ENCODE assay signal across 21 mouse cellular contexts in the genomic region with DNA sequence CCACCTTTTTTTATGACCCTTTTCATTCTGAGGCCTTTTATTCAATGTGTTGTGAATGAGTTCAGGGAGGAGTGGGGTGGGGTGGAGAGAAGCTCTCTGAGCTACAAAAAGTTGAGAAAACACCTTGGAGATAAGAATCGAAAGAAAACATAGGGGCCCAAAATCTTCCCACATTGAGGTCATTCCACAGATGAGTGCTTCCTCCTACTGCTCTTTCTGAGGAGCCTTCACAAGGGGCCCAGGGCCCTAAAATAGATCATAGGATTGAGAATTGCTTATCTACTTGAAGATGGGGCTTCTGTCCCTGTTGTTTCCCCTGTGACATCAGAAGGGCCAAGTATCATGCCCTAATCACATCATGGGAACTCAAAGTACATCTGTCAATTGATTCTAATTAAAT. TPM values are rescaled to one million over a fixed set of nuclear protein-coding genes. Genes with fewer than 3 reads are reported as not detected.
A peak's percentile ranks its signal among the peaks of the same experiment; 100 is the strongest.
DNase-seq lines count a peak whose midpoint lies in the region; ATAC-seq and TF ChIP-seq lines count a peak whose summit lies in the region.
"Had no signal": no experiment of that assay in that cellular context is flagged by ENCODE, and none has a peak within 500 bp of the region (broad histone marks: within the 10 kb centered on the region; RNA-seq: fewer than 3 reads in every experiment).

No protein-coding gene starts in this region.

- no peak for ATAC-seq in liver, embryonic 11.5 days (replicated peaks; ENCODE audit: low FRiP score)
- no peak for ATAC-seq in midbrain, embryonic 16.5 days
- ATAC-seq: forebrain, embryonic 14.5 days; hindbrain, embryonic 16.5 days had no signal

- TF ChIP-seq EP300 in CH12.LX (IDR thresholded peaks at IDR 0.05; ENCODE audit: low read length): peak; percentile 81

- no peaks in the 10 kb centered on the region for H3K27me3 ChIP-seq in liver, adult 2 months (ENCODE audit: control insufficient read depth, insufficient read depth, low read length)
- no peaks in the 10 kb centered on the region for H3K27me3 ChIP-seq in liver, embryonic 11.5 days (replicated peaks; ENCODE audit: control insufficient read depth, insufficient read depth, low read length)
- no peaks in the 10 kb centered on the region for H3K27me3 ChIP-seq in CH12.LX (replicated peaks)
- no peaks in the 10 kb centered on the region for H3K27me3 ChIP-seq in midbrain, embryonic 16.5 days (ENCODE audit: control insufficient read depth, insufficient read depth, low read depth, low read length)
- H3K27me3 ChIP-seq: embryonic facial prominence, embryonic 13.5 days; heart, embryonic 13.5 days; hindbrain, embryonic 12.5 days had no signal

- no peak overlapping the region for H3K4me3 ChIP-seq in liver, adult 2 months (ENCODE audit: insufficient read depth, low read depth, low read length)
- no peak overlapping the region for H3K4me3 ChIP-seq in liver, embryonic 11.5 days (ENCODE audit: low read depth, low read length)
- H3K4me3 ChIP-seq in CH12.LX (replicated peaks in 1 of 3; ENCODE audit: low read depth in 2 of 3, low read length in 2 of 3, poor library complexity in 1 of 3): no peak overlapping the region
- H3K4me3 ChIP-seq in midbrain, embryonic 16.5 days (ENCODE audit: low read depth, low read length): no peak overlapping the region
- H3K4me3 ChIP-seq: embryonic facial prominence, embryonic 13.5 days; forebrain, embryonic 10.5 days; gastrocnemius, adult 2 months; heart, embryonic 13.5 days; hindbrain, embryonic 12.5 days had no signal

- in situ Hi-C loops in CH12.LX (cut with MboI; ENCODE audit: low pct_ligation_motif_present, low pct_unique_long_range_greater_than_20kb, low sequenced_read_pairs): loop anchor here (25.0 kb wide), 1 partner anchor 96 kb away; no protein-coding TSS in a partner anchor

- no peaks in the 10 kb centered on the region for H3K9me3 ChIP-seq in liver, embryonic 11.5 days (ENCODE audit: control insufficient read depth, low read length)
- H3K9me3 ChIP-seq in CH12.LX (replicated peaks; ENCODE audit: low read length): no peaks in the 10 kb centered on the region
- no peaks in the 10 kb centered on the region for H3K9me3 ChIP-seq in midbrain, embryonic 16.5 days (replicated peaks; ENCODE audit: control insufficient read depth, low read length, poor library complexity, severe bottlenecking)
- H3K9me3 ChIP-seq: embryonic facial prominence, embryonic 13.5 days; forebrain, embryonic 10.5 days; heart, embryonic 13.5 days; hindbrain, embryonic 12.5 days had no signal

- TF ChIP-seq CTCF in liver, adult 2 months (IDR thresholded peaks at IDR 0.05; ENCODE audit: low read depth, low read length): no peak
- TF ChIP-seq CTCF in CH12.LX (conservative IDR thresholded peaks at IDR 0.05 in 1 of 2, IDR thresholded peaks at IDR 0.05 in 1 of 2; ENCODE audit: low read depth in 2 of 2, low read length in 2 of 2): no peak

- peak overlapping the region; percentile 45; the same call in 1 of the 2 replicates for H3K27ac ChIP-seq in liver, adult 2 months (replicated peaks; ENCODE audit: insufficient read depth, low read depth, low read length)
- H3K27ac ChIP-seq in liver, embryonic 11.5 days (ENCODE audit: low read depth, low read length): no peak overlapping the region
- H3K27ac ChIP-seq in CH12.LX (ENCODE audit: insufficient read depth, low read depth): no peak overlapping the region
- no peak overlapping the region for H3K27ac ChIP-seq in midbrain, embryonic 16.5 days (ENCODE audit: low read length)
- H3K27ac ChIP-seq: embryonic facial prominence, embryonic 13.5 days; forebrain, embryonic 10.5 days; gastrocnemius, adult 2 months; heart, embryonic 13.5 days; hindbrain, embryonic 12.5 days had no signal

- H3K36me3 ChIP-seq in liver, adult 2 months (ENCODE audit: control insufficient read depth, insufficient read depth, low read length): no peaks in the 10 kb centered on the region; the same call in 1 of the 2 replicates
- H3K36me3 ChIP-seq in liver, embryonic 11.5 days (ENCODE audit: control insufficient read depth, insufficient read depth, low read length): no peaks in the 10 kb centered on the region
- H3K36me3 ChIP-seq in CH12.LX (replicated peaks in 1 of 2; ENCODE audit: control insufficient read depth in 1 of 2, insufficient read depth in 1 of 2, low read length in 1 of 2): no peaks in the 10 kb centered on the region
- H3K36me3 ChIP-seq in midbrain, embryonic 16.5 days (ENCODE audit: control insufficient read depth, insufficient read depth, low read length): no peaks in the 10 kb centered on the region
- H3K36me3 ChIP-seq: embryonic facial prominence, embryonic 13.5 days; forebrain, embryonic 10.5 days; heart, embryonic 13.5 days; hindbrain, embryonic 12.5 days had no signal

- 86% methylated on average over 1 of the region's 1 CpGs for WGBS in liver, adult 2 months
- WGBS in liver, embryonic 11.5 days: 48% methylated on average over 1 of the region's 1 CpGs
- 88% methylated on average over 1 of the region's 1 CpGs for WGBS in midbrain, embryonic 16.5 days

- no peak; the same call in 1 of the 2 replicates for TF ChIP-seq RAD21 in CH12.LX (IDR thresholded peaks at IDR 0.05; ENCODE audit: low read depth, low read length)

- no peak for DNase-seq in liver, adult 2 months (ENCODE audit: extremely low read depth, low read depth, low spot score)
- DNase-seq in liver, embryonic 11.5 days (ENCODE audit: low spot score): no peak
- DNase-seq in thymus, postnatal 4 days: peak; percentile 13
- DNase-seq in thymus, postnatal 10 days (ENCODE audit: low spot score in 2 of 2): no peak
- DNase-seq in CH12.LX (ENCODE audit: extremely low read depth): peak; percentile 50
- no peak for DNase-seq in retina, postnatal 1 day
- DNase-seq: adrenal gland, adult 2 months; adrenal gland, postnatal 25 days; cerebellum, adult 18-20 months; cerebellum, adult 9-11 months; cerebellum, postnatal 36 days; gastrocnemius, adult 2 months; gastrocnemius, postnatal 25 days; heart, postnatal 4 days had no signal

- H3K79me2 ChIP-seq in liver, adult 2 months (ENCODE audit: control insufficient read depth, insufficient read depth, low read length): no peaks in the 10 kb centered on the region
- H3K79me2 ChIP-seq in CH12.LX (replicated peaks; ENCODE audit: control insufficient read depth, extremely low read depth, insufficient read depth, poor library complexity, severe bottlenecking): no peaks in the 10 kb centered on the region

- no peak overlapping the region for H3K4me2 ChIP-seq in liver, embryonic 11.5 days
- peak overlapping the region; percentile 73 for H3K4me2 ChIP-seq in CH12.LX (ENCODE audit: insufficient read depth, low read depth, poor library complexity, severe bottlenecking)
- H3K4me2 ChIP-seq in midbrain, embryonic 16.5 days (ENCODE audit: low read length): no peak overlapping the region
- H3K4me2 ChIP-seq: embryonic facial prominence, embryonic 13.5 days; heart, embryonic 13.5 days; hindbrain, embryonic 12.5 days had no signal

- no peak for TF ChIP-seq POLR2A in liver, adult 2 months (IDR thresholded peaks at IDR 0.05; ENCODE audit: extremely low read depth, insufficient read depth, low read length)
- no peak for TF ChIP-seq POLR2A in CH12.LX (IDR thresholded peaks at IDR 0.05; ENCODE audit: low read depth, low read length)

- dilution Hi-C loops in CH12.LX (cut with MboI; ENCODE audit: extremely low pct_ligation_motif_present, extremely low pct_unique_long_range_greater_than_20kb, low sequenced_read_pairs): no loop called here

- H3K4me1 ChIP-seq in liver, adult 2 months (ENCODE audit: control insufficient read depth, insufficient read depth, low read length): peaks cover 25% of the 10 kb centered on the region
- H3K4me1 ChIP-seq in liver, embryonic 11.5 days (replicated peaks; ENCODE audit: control insufficient read depth, insufficient read depth, low read length): no peaks in the 10 kb centered on the region
- H3K4me1 ChIP-seq in CH12.LX (ENCODE audit: control insufficient read depth in 1 of 2, insufficient read depth in 2 of 2): peaks cover 18 to 65% of the 10 kb centered on the region in 2 experiments
- H3K4me1 ChIP-seq in midbrain, embryonic 16.5 days (ENCODE audit: control insufficient read depth, insufficient read depth, low read length): no peaks in the 10 kb centered on the region
- H3K4me1 ChIP-seq: embryonic facial prominence, embryonic 13.5 days; forebrain, embryonic 10.5 days; hindbrain, embryonic 12.5 days had no signal

- H3K9ac ChIP-seq in liver, adult 2 months (ENCODE audit: low read depth, low read length): no peak overlapping the region
- no peak overlapping the region for H3K9ac ChIP-seq in liver, embryonic 11.5 days (ENCODE audit: low read depth, low read length)
- peak overlapping the region; percentile 20; the same call in 1 of the 2 replicates for H3K9ac ChIP-seq in CH12.LX (ENCODE audit: insufficient read depth, low read depth)
- H3K9ac ChIP-seq in midbrain, embryonic 16.5 days (ENCODE audit: low read depth, low read length): no peak overlapping the region
- H3K9ac ChIP-seq: embryonic facial prominence, embryonic 13.5 days; heart, embryonic 13.5 days; hindbrain, embryonic 12.5 days had no signal

TF ChIP-seq in CH12.LX, 34 proteins besides CTCF, POLR2A, EP300 and RAD21 (continues in another document):
- TF ChIP-seq MAX (IDR thresholded peaks at IDR 0.05; ENCODE audit: low read length) (no peak), UBTF (IDR thresholded peaks at IDR 0.05; ENCODE audit: low read depth, low read length) (no peak), MAFK (IDR thresholded peaks at IDR 0.05; ENCODE audit: insufficient replicate concordance, low read length) (0 out of 2 replicates have a peak, but pooled peaks have one; percentile 17), RCOR1 (conservative IDR thresholded peaks at IDR 0.05; ENCODE audit: low read depth, low read length) (no peak), PAX5 (IDR thresholded peaks at IDR 0.05; ENCODE audit: low read length) (no peak), TCF12 (IDR thresholded peaks at IDR 0.05; ENCODE audit: low read depth, low read length) (peak; percentile 34; the same call in 1 of the 2 replicates), USF1 (IDR thresholded peaks at IDR 0.05; ENCODE audit: low read depth, low read length) (no peak), ZNF384 (IDR thresholded peaks at IDR 0.05; ENCODE audit: low read depth, low read length) (no peak), IRF4 (IDR thresholded peaks at IDR 0.05; ENCODE audit: low read depth, low read length) (peak; percentile 75), ZKSCAN1 (IDR thresholded peaks at IDR 0.05; ENCODE audit: borderline replicate concordance, low read depth, low read length) (no peak), MEF2A (IDR thresholded peaks at IDR 0.05; ENCODE audit: borderline replicate concordance, low read depth, low read length) (peak; percentile 95), MAZ (IDR thresholded peaks at IDR 0.05; ENCODE audit: low read depth, low read length) (no peak)

RNA-seq across cellular contexts. Expression of a gene that starts 14.3 kb away (rescaled TPM):
- 32.4 and 49.3 TPM in 2 replicates for total RNA-seq in liver, adult 2 months (2014; rRNA removed)
- polyA plus RNA-seq in liver, adult 2 months (2012; rRNA removed): 102 and 104 TPM in 2 replicates
- 41.3 and 45.7 TPM in 2 replicates for polyA plus RNA-seq in liver, embryonic 11.5 days (2014; fragmentation: Nextera tagmentation; extraction: Ambion mirVana)
- 34.0 and 35.3 TPM in 2 replicates for total RNA-seq in CH12.LX (2012; rRNA removed)
- total RNA-seq in CH12.LX (2014; rRNA removed): 40.4 and 41.8 TPM in 2 replicates
- 36.1 and 44.0 TPM in 2 replicates for polyA plus RNA-seq in CH12.LX (2012; ENCODE audit: insufficient read length, low read depth)
- 18.7 and 26.9 TPM in 2 replicates for polyA plus RNA-seq in midbrain, embryonic 16.5 days (2015; fragmentation: Nextera tagmentation; extraction: Ambion mirVana)

Comparison
In these comparisons a context has a peak if more than half of its experiments do, and no peak if none do; other contexts are left out.
1. DNase-seq: peak in thymus, postnatal 4 days (single experiment) and CH12.LX (single experiment); none in liver, adult 2 months (single experiment), liver, embryonic 11.5 days (single experiment), thymus, postnatal 10 days (0 of 2) and retina, postnatal 1 day (single experiment).